Mouse (Mus musculus): ENCODE data around the gene Prlh. TPM values are rescaled to one million over a fixed set of nuclear protein-coding genes. Genes with fewer than 3 reads are reported as not detected.

The Prlh gene
- not detected in 2 replicates for polyA plus RNA-seq (2016; fragmentation: Nextera tagmentation; extraction: Ambion mirVana)

GRCm38 (mm10) chr1:90952808-90953207 is at the start of gene Prlh:
TSS of gene Prlh (plus strand) at chr1:90953108.
- 84% methylated on average over 8 of the region's 8 CpGs for WGBS
- H3K27me3 ChIP-seq (ENCODE audit: insufficient read depth, poor library complexity, severe bottlenecking) = 0 out of 2 replicates have a peak, but pooled peaks cover under 1% of the 10 kb centered on the region

GRCm38 (mm10) chr1:90903211-90903945 is 49.5 kb upstream of the Prlh start:
- peak overlapping the region; percentile 40; the same call in 1 of the 2 replicates for H3K27ac ChIP-seq
- peaks cover 26% of the 10 kb centered on the region for H3K4me1 ChIP-seq (replicated peaks)
- no peaks in the 10 kb centered on the region for H3K9me3 ChIP-seq
- DNase-seq (ENCODE audit: low spot score) = no peak
- H3K36me3 ChIP-seq = no peaks in the 10 kb centered on the region
- peaks cover 8% of the 10 kb centered on the region; the same call in 1 of the 2 replicates for H3K27me3 ChIP-seq (ENCODE audit: insufficient read depth, poor library complexity, severe bottlenecking)
- 51% methylated on average over 3 of the region's 3 CpGs for WGBS
- no peak overlapping the region for H3K4me3 ChIP-seq

More at GRCm38 (mm10) chr1:90952808-90953207, at the start of gene Prlh:
- H3K27ac ChIP-seq = no peak within 1 kb of the TSS
- H3K4me3 ChIP-seq = no peak within 1 kb of the TSS
- no peaks in the 10 kb centered on the region for H3K9me3 ChIP-seq
- no peaks in the 10 kb centered on the region for H3K4me1 ChIP-seq (replicated peaks)
- no peak for DNase-seq (ENCODE audit: low spot score)
- no peaks in the 10 kb centered on the region for H3K36me3 ChIP-seq

- H3K36me3 ChIP-seq = no peaks in the 10 kb centered on the region
- no peaks in the 10 kb centered on the region for H3K9me3 ChIP-seq
- H3K4me1 ChIP-seq (replicated peaks) = peaks cover 26% of the 10 kb centered on the region
- H3K27me3 ChIP-seq (ENCODE audit: insufficient read depth, poor library complexity, severe bottlenecking) = peaks cover 12% of the 10 kb centered on the region; the same call in 1 of the 2 replicates
- 73% methylated on average over 8 of the region's 8 CpGs for WGBS
- H3K4me3 ChIP-seq = no peak overlapping the region
- H3K27ac ChIP-seq = peak overlapping the region; percentile 40; the same call in 1 of the 2 replicates
- DNase-seq (ENCODE audit: low spot score) = no peak
Measured at GRCm38 (mm10) chr1:90903971-90904458, 48.9 kb upstream of the Prlh start.

- Histone ChIP-seq H3K36me3 (no peaks in the 10 kb centered on the region), H3K4me3 (no peak overlapping the region), H3K9me3 (no peaks in the 10 kb centered on the region), H3K27ac (no peak overlapping the region), H3K27me3 (ENCODE audit: insufficient read depth, poor library complexity, severe bottlenecking) (peaks cover 14% of the 10 kb centered on the region; the same call in 1 of the 2 replicates), H3K4me1 (replicated peaks) (peaks cover 31% of the 10 kb centered on the region)
- WGBS = 87% methylated on average over 7 of the region's 7 CpGs
- DNase-seq (ENCODE audit: low spot score) = no peak
Measured at GRCm38 (mm10) chr1:90904729-90905404, 48.0 kb upstream of the Prlh start.

GRCm38 (mm10) chr1:90906357-90906756 is 46.6 kb upstream of the Prlh start:
- H3K36me3 ChIP-seq = no peaks in the 10 kb centered on the region
- no peak overlapping the region for H3K4me3 ChIP-seq
- peak; percentile 52 for DNase-seq (ENCODE audit: low spot score)
- no peaks in the 10 kb centered on the region for H3K9me3 ChIP-seq
- no peak overlapping the region for H3K27ac ChIP-seq
- peaks cover 17% of the 10 kb centered on the region; the same call in 1 of the 2 replicates for H3K27me3 ChIP-seq (ENCODE audit: insufficient read depth, poor library complexity, severe bottlenecking)
- H3K4me1 ChIP-seq (replicated peaks) = peaks cover 29% of the 10 kb centered on the region
- 11% methylated on average over 2 of the region's 2 CpGs for WGBS

- no peak overlapping the region for H3K27ac ChIP-seq
- peaks cover 14% of the 10 kb centered on the region for H3K4me1 ChIP-seq (replicated peaks)
- no peak for DNase-seq (ENCODE audit: low spot score)
Measured at GRCm38 (mm10) chr1:90909161-90909560, 43.7 kb upstream of the Prlh start.

GRCm38 (mm10) chr1:90909631-90910152 is 43.2 kb upstream of the Prlh start:
- Histone ChIP-seq H3K27ac (no peak overlapping the region), H3K27me3 (ENCODE audit: insufficient read depth, poor library complexity, severe bottlenecking) (peaks cover 25% of the 10 kb centered on the region), H3K4me3 (no peak overlapping the region), H3K4me1 (replicated peaks) (peaks cover 17% of the 10 kb centered on the region), H3K9me3 (no peaks in the 10 kb centered on the region), H3K36me3 (no peaks in the 10 kb centered on the region)
- 40% methylated on average over 17 of the region's 17 CpGs for WGBS
- no peak for DNase-seq (ENCODE audit: low spot score)

More at GRCm38 (mm10) chr1:90909161-90909560, 43.7 kb upstream of the Prlh start:
- Histone ChIP-seq H3K36me3 (no peaks in the 10 kb centered on the region), H3K9me3 (no peaks in the 10 kb centered on the region), H3K4me3 (no peak overlapping the region), H3K27me3 (ENCODE audit: insufficient read depth, poor library complexity, severe bottlenecking) (peaks cover 19% of the 10 kb centered on the region)

GRCm38 (mm10) chr1:90913231-90913630 is 39.7 kb upstream of the Prlh start:
- no peak overlapping the region for H3K27ac ChIP-seq
- no peak overlapping the region for H3K4me3 ChIP-seq
- no peaks in the 10 kb centered on the region for H3K9me3 ChIP-seq
- H3K36me3 ChIP-seq = no peaks in the 10 kb centered on the region
- DNase-seq (ENCODE audit: low spot score) = no peak
- WGBS = 79% methylated on average over 6 of the region's 6 CpGs
- peaks cover 32% of the 10 kb centered on the region for H3K27me3 ChIP-seq (ENCODE audit: insufficient read depth, poor library complexity, severe bottlenecking)
- H3K4me1 ChIP-seq (replicated peaks) = peaks cover 23% of the 10 kb centered on the region

GRCm38 (mm10) chr1:90914948-90915569 is 37.8 kb upstream of the Prlh start, which contains the start of gene Mlph:
TSS of gene Mlph (plus strand) at chr1:90915085.
- H3K36me3 ChIP-seq = no peaks in the 10 kb centered on the region
- H3K27me3 ChIP-seq (ENCODE audit: insufficient read depth, poor library complexity, severe bottlenecking) = peaks cover 24% of the 10 kb centered on the region
- 12% methylated on average over 18 of the region's 18 CpGs for WGBS
- peaks cover 9% of the 10 kb centered on the region for H3K9me3 ChIP-seq
- DNase-seq (ENCODE audit: low spot score) = no peak
- peaks cover 16% of the 10 kb centered on the region for H3K4me1 ChIP-seq (replicated peaks)
- H3K27ac ChIP-seq = no peak within 1 kb of the TSS; the same call in 1 of the 2 replicates
- H3K4me3 ChIP-seq = peak within 1 kb of the TSS; percentile 44

GRCm38 (mm10) chr1:90917509-90917908 is 35.4 kb upstream of the Prlh start:
- Histone ChIP-seq H3K36me3 (no peaks in the 10 kb centered on the region), H3K27ac (no peak overlapping the region), H3K27me3 (ENCODE audit: insufficient read depth, poor library complexity, severe bottlenecking) (peaks cover 22% of the 10 kb centered on the region), H3K4me3 (no peak overlapping the region), H3K9me3 (peaks cover 13% of the 10 kb centered on the region), H3K4me1 (replicated peaks) (peaks cover 13% of the 10 kb centered on the region)
- no peak for DNase-seq (ENCODE audit: low spot score)
- 64% methylated on average over 6 of the region's 6 CpGs for WGBS

GRCm38 (mm10) chr1:90921687-90922086 is 31.2 kb upstream of the Prlh start:
- Histone ChIP-seq H3K27me3 (ENCODE audit: insufficient read depth, poor library complexity, severe bottlenecking) (peaks cover 2% of the 10 kb centered on the region; the same call in 1 of the 2 replicates), H3K9me3 (peaks cover 13% of the 10 kb centered on the region), H3K27ac (no peak overlapping the region), H3K36me3 (no peaks in the 10 kb centered on the region), H3K4me3 (no peak overlapping the region), H3K4me1 (replicated peaks) (peaks cover 4% of the 10 kb centered on the region; the same call in 1 of the 2 replicates)
- no peak for DNase-seq (ENCODE audit: low spot score)
- WGBS = 90% methylated on average over 9 of the region's 9 CpGs

GRCm38 (mm10) chr1:90926030-90926429 is 26.9 kb upstream of the Prlh start:
- Histone ChIP-seq H3K27me3 (ENCODE audit: insufficient read depth, poor library complexity, severe bottlenecking) (peaks cover 19% of the 10 kb centered on the region), H3K9me3 (no peaks in the 10 kb centered on the region), H3K4me3 (no peak overlapping the region), H3K36me3 (no peaks in the 10 kb centered on the region), H3K27ac (no peak overlapping the region), H3K4me1 (replicated peaks) (peaks cover 15% of the 10 kb centered on the region)
- DNase-seq (ENCODE audit: low spot score) = no peak
- WGBS = 93% methylated on average over 4 of the region's 4 CpGs

All from hindbrain, embryonic 10.5 days (tissue).